13 mouse cellular contexts compared by ENCODE assay signal in the genomic region with DNA sequence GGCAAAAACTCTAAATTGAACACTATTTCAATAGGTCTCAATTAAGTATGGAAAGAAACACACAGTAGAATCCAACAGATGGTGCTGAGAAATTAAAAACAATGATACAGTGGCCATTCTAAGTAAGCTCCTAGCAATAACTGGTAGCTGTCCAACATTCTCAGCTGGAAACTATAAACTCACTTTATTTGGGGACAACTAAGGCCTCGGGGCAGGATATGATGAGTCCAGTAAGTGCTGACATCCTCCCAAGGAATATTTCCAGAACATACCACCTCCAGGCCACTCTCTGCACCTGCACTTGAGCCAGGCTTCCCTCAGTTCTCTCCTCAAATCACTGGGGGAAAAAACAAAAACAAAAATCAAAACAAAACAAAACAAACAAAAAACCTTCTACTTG. TPM values are rescaled to one million over a fixed set of nuclear protein-coding genes. Genes with fewer than 3 reads are reported as not detected.
DNase-seq lines count a peak whose midpoint lies in the region; ATAC-seq and TF ChIP-seq lines count a peak whose summit lies in the region.
"Had no signal": no experiment of that assay in that cellular context is flagged by ENCODE, and none has a peak within 500 bp of the region (broad histone marks: within the 10 kb centered on the region; RNA-seq: fewer than 3 reads in every experiment).

No protein-coding gene starts in this region.

- no peak overlapping the region for H3K9ac ChIP-seq in embryonic facial prominence, embryonic 14.5 days (ENCODE audit: low read depth, low read length)
- H3K9ac ChIP-seq in kidney, postnatal 0 days (ENCODE audit: low read depth, low read length), result no peak overlapping the region
- H3K9ac ChIP-seq: hindbrain, embryonic 13.5 days; liver, embryonic 15.5 days had no signal

- no peaks in the 10 kb centered on the region for H3K27me3 ChIP-seq in embryonic facial prominence, embryonic 14.5 days (replicated peaks; ENCODE audit: control insufficient read depth, insufficient read depth, low read length)
- no peaks in the 10 kb centered on the region for H3K27me3 ChIP-seq in embryonic facial prominence, embryonic 10.5 days (replicated peaks; ENCODE audit: low read depth, poor library complexity, severe bottlenecking)
- no peaks in the 10 kb centered on the region for H3K27me3 ChIP-seq in kidney, postnatal 0 days (ENCODE audit: insufficient read depth, low read length)
- H3K27me3 ChIP-seq: hindbrain, embryonic 13.5 days; liver, embryonic 15.5 days had no signal

- H3K4me1 ChIP-seq in embryonic facial prominence, embryonic 14.5 days (ENCODE audit: control insufficient read depth, insufficient read depth, low read length), result no peaks in the 10 kb centered on the region
- no peaks in the 10 kb centered on the region for H3K4me1 ChIP-seq in embryonic facial prominence, embryonic 10.5 days
- H3K4me1 ChIP-seq in kidney, postnatal 0 days (replicated peaks; ENCODE audit: insufficient read depth, low read length), result no peaks in the 10 kb centered on the region
- H3K4me1 ChIP-seq: hindbrain, embryonic 13.5 days; liver, embryonic 15.5 days had no signal

- 25% methylated on average over 1 of the region's 1 CpGs for WGBS in embryonic facial prominence, embryonic 14.5 days
- WGBS in embryonic facial prominence, embryonic 10.5 days, result 74% methylated on average over 1 of the region's 1 CpGs
- 52% methylated on average over 1 of the region's 1 CpGs for WGBS in kidney, postnatal 0 days

- H3K27ac ChIP-seq in embryonic facial prominence, embryonic 14.5 days (replicated peaks; ENCODE audit: low read depth, low read length), result no peak overlapping the region
- H3K27ac ChIP-seq in embryonic facial prominence, embryonic 10.5 days (replicated peaks), result no peak overlapping the region
- H3K27ac ChIP-seq in kidney, postnatal 0 days, result no peak overlapping the region
- H3K27ac ChIP-seq: hindbrain, embryonic 13.5 days; left cerebral cortex, adult 2 months; liver, embryonic 15.5 days had no signal

- ATAC-seq in embryonic facial prominence, embryonic 14.5 days (ENCODE audit: low read depth), result no peak
- no peak for ATAC-seq in kidney, postnatal 0 days (replicated peaks; ENCODE audit: low FRiP score, low read depth)
- ATAC-seq: forebrain, embryonic 14.5 days; intestine, postnatal 0 days had no signal

- peak; percentile 61 for DNase-seq in embryonic facial prominence, embryonic 14.5 days (ENCODE audit: low spot score)
- no peak for DNase-seq in embryonic facial prominence, embryonic 10.5 days (ENCODE audit: low spot score)
- peak; percentile 43 for DNase-seq in kidney, postnatal 0 days (ENCODE audit: low spot score)
- DNase-seq in kidney, adult 9 months, result no peak
- DNase-seq in Muller cell, postnatal 12 days (ENCODE audit: inconsistent ontology term), result peak; percentile 67
- peak; percentile 86 for DNase-seq in fat pad, adult 2 months (ENCODE audit: extremely low read depth, low read depth, low spot score)
- DNase-seq in left cerebral cortex, adult 18-20 months (ENCODE audit: low spot score in 2 of 2), result no peak
- DNase-seq: thymus, adult 18-20 months had no signal

- no peak overlapping the region for H3K4me3 ChIP-seq in embryonic facial prominence, embryonic 14.5 days (ENCODE audit: low read depth, low read length)
- H3K4me3 ChIP-seq in embryonic facial prominence, embryonic 10.5 days, result no peak overlapping the region
- H3K4me3 ChIP-seq in kidney, postnatal 0 days (replicated peaks; ENCODE audit: low read depth, low read length), result no peak overlapping the region
- H3K4me3 ChIP-seq: hindbrain, embryonic 13.5 days; left cerebral cortex, adult 2 months; liver, embryonic 15.5 days had no signal

- no peak overlapping the region for H3K4me2 ChIP-seq in embryonic facial prominence, embryonic 14.5 days (ENCODE audit: low read depth, low read length)
- no peak overlapping the region for H3K4me2 ChIP-seq in kidney, postnatal 0 days (ENCODE audit: low read length)
- H3K4me2 ChIP-seq: hindbrain, embryonic 13.5 days; liver, embryonic 15.5 days had no signal

- H3K9me3 ChIP-seq in embryonic facial prominence, embryonic 14.5 days (ENCODE audit: control insufficient read depth, low read length), result no peaks in the 10 kb centered on the region
- H3K9me3 ChIP-seq in embryonic facial prominence, embryonic 10.5 days, result no peaks in the 10 kb centered on the region
- no peaks in the 10 kb centered on the region for H3K9me3 ChIP-seq in kidney, postnatal 0 days (replicated peaks; ENCODE audit: low read length)
- H3K9me3 ChIP-seq: hindbrain, embryonic 13.5 days; liver, embryonic 15.5 days had no signal

- TF ChIP-seq CTCF in kidney, postnatal 0 days (IDR thresholded peaks at IDR 0.05; ENCODE audit: low read depth), result no peak

- H3K36me3 ChIP-seq in embryonic facial prominence, embryonic 14.5 days (ENCODE audit: control insufficient read depth, insufficient read depth, low read length), result no peaks in the 10 kb centered on the region
- H3K36me3 ChIP-seq in embryonic facial prominence, embryonic 10.5 days (replicated peaks), result no peaks in the 10 kb centered on the region
- no peaks in the 10 kb centered on the region for H3K36me3 ChIP-seq in kidney, postnatal 0 days (ENCODE audit: insufficient read depth, low read length)
- H3K36me3 ChIP-seq: hindbrain, embryonic 13.5 days; liver, embryonic 15.5 days had no signal

RNA-seq across cellular contexts. Expression of a gene that starts 53.7 kb away (rescaled TPM):
- 15.5 and 18.0 TPM in 2 replicates for polyA plus RNA-seq in embryonic facial prominence, embryonic 14.5 days (2014; fragmentation: Nextera tagmentation; extraction: Ambion mirVana)
- 5.9 and 6.2 TPM in 2 replicates for polyA plus RNA-seq in embryonic facial prominence, embryonic 10.5 days (2016; fragmentation: Nextera tagmentation; extraction: Ambion mirVana)
- 10.0 and 11.0 TPM in 2 replicates for polyA plus RNA-seq in kidney, postnatal 0 days (2015; fragmentation: Nextera tagmentation; extraction: Ambion mirVana)
- 100 to 1,000 TPM; 185 to 192 TPM for total RNA-seq in left cerebral cortex, adult 18-20 months (2021)

Comparison
In these comparisons a context has a peak if more than half of its experiments do, and no peak if none do; other contexts are left out.
1. DNase-seq: peak in embryonic facial prominence, embryonic 14.5 days (single experiment), kidney, postnatal 0 days (single experiment), Muller cell, postnatal 12 days (single experiment) and fat pad, adult 2 months (single experiment); none in embryonic facial prominence, embryonic 10.5 days (single experiment), kidney, adult 9 months (single experiment) and left cerebral cortex, adult 18-20 months (0 of 2).